Mouse (Mus musculus): Measurements from ENCODE around the gene Map1s. TPM values are rescaled to one million over a fixed set of nuclear protein-coding genes. Genes with fewer than 3 reads are reported as not detected.

Gene Map1s
- polyA plus RNA-seq, 1 experiment from 2014 or later: 39.5 TPM

GRCm38 (mm10) chr8:70868559-70869198, 37.1 kb upstream of the Map1s start:
- peaks cover 44% of the 10 kb centered on the region for H3K4me1 ChIP-seq
- peak overlapping the region; percentile 42 for H3K4me2 ChIP-seq
- H3K9ac ChIP-seq: no peak overlapping the region
- 0 out of 2 replicates have a peak overlapping the region, but pooled peaks have one; percentile 1 for H3K4me3 ChIP-seq (replicated peaks)
- H3K27ac ChIP-seq: peak overlapping the region; percentile 3; the same call in 1 of the 2 replicates
- no peak for ATAC-seq (ENCODE audit: insufficient read depth, low FRiP score, low read depth)
- H3K36me3 ChIP-seq: peaks cover 3% of the 10 kb centered on the region; the same call in 1 of the 2 replicates
- no peaks in the 10 kb centered on the region for H3K9me3 ChIP-seq
- H3K27me3 ChIP-seq (replicated peaks): peaks cover 9% of the 10 kb centered on the region; the same call in 1 of the 2 replicates
- WGBS: 20% methylated on average over 40 of the region's 40 CpGs

GRCm38 (mm10) chr8:70869199-70869571, 36.5 kb upstream of the Map1s start:
- Histone ChIP-seq H3K9ac (no peak overlapping the region), H3K36me3 (peaks cover 3% of the 10 kb centered on the region; the same call in 1 of the 2 replicates), H3K4me2 (peak overlapping the region; percentile 42; the same call in 1 of the 2 replicates), H3K4me1 (peaks cover 39% of the 10 kb centered on the region), H3K4me3 (replicated peaks) (no peak overlapping the region), H3K9me3 (no peaks in the 10 kb centered on the region), H3K27ac (peak overlapping the region; percentile 3; the same call in 1 of the 2 replicates), H3K27me3 (replicated peaks) (peaks cover 4% of the 10 kb centered on the region; the same call in 1 of the 2 replicates)
- ATAC-seq (ENCODE audit: insufficient read depth, low FRiP score, low read depth): no peak
- WGBS: 33% methylated on average over 5 of the region's 5 CpGs

GRCm38 (mm10) chr8:70869601-70870041, 36.1 kb upstream of the Map1s start:
- 45% methylated on average over 16 of the region's 16 CpGs for WGBS
- Histone ChIP-seq H3K27me3 (replicated peaks) (no peaks in the 10 kb centered on the region), H3K4me1 (peaks cover 34% of the 10 kb centered on the region), H3K36me3 (peaks cover 3% of the 10 kb centered on the region; the same call in 1 of the 2 replicates), H3K4me2 (no peak overlapping the region), H3K9me3 (no peaks in the 10 kb centered on the region), H3K9ac (no peak overlapping the region), H3K27ac (no peak overlapping the region), H3K4me3 (replicated peaks) (no peak overlapping the region)
- no peak for ATAC-seq (ENCODE audit: insufficient read depth, low FRiP score, low read depth)

GRCm38 (mm10) chr8:70871195-70871807, 34.4 kb upstream of the Map1s start:
- no peaks in the 10 kb centered on the region for H3K27me3 ChIP-seq (replicated peaks)
- H3K4me3 ChIP-seq (replicated peaks): no peak overlapping the region
- no peak for ATAC-seq (ENCODE audit: insufficient read depth, low FRiP score, low read depth)
- H3K4me2 ChIP-seq: no peak overlapping the region
- H3K4me1 ChIP-seq: peaks cover 26% of the 10 kb centered on the region
- no peak overlapping the region; the same call in 1 of the 2 replicates for H3K9ac ChIP-seq
- peaks cover 3% of the 10 kb centered on the region; the same call in 1 of the 2 replicates for H3K36me3 ChIP-seq
- no peaks in the 10 kb centered on the region for H3K9me3 ChIP-seq
- WGBS: 84% methylated on average over 5 of the region's 5 CpGs
- H3K27ac ChIP-seq: no peak overlapping the region

- Histone ChIP-seq H3K4me3 (replicated peaks) (peak overlapping the region; percentile 95), H3K27ac (peak overlapping the region; percentile 78), H3K4me1 (peaks cover 24% of the 10 kb centered on the region), H3K4me2 (peak overlapping the region; percentile 89), H3K9ac (peak overlapping the region; percentile 74), H3K9me3 (no peaks in the 10 kb centered on the region), H3K36me3 (peaks cover 3% of the 10 kb centered on the region; the same call in 1 of the 2 replicates), H3K27me3 (replicated peaks) (no peaks in the 10 kb centered on the region)
- WGBS: 4% methylated on average over 31 of the region's 31 CpGs
- no peak; the same call in 1 of the 2 replicates for ATAC-seq (ENCODE audit: insufficient read depth, low FRiP score, low read depth)
These were observed 32.9 kb upstream of the Map1s start for GRCm38 (mm10) chr8:70872643-70873363.

GRCm38 (mm10) chr8:70873364-70873985, 32.3 kb upstream of the Map1s start, which contains the start of gene Ccdc124:
Gene Ccdc124 (minus strand): TSS chr8:70873935.
- Histone ChIP-seq H3K9ac (peak within 1 kb of the TSS; percentile 74), H3K9me3 (no peaks in the 10 kb centered on the region), H3K4me2 (peak within 1 kb of the TSS; percentile 89), H3K4me3 (replicated peaks) (peak within 1 kb of the TSS; percentile 95), H3K4me1 (peaks cover 19% of the 10 kb centered on the region), H3K36me3 (no peaks in the 10 kb centered on the region), H3K27ac (peak within 1 kb of the TSS; percentile 78), H3K27me3 (replicated peaks) (no peaks in the 10 kb centered on the region)
- peak; percentile 86 for ATAC-seq (ENCODE audit: insufficient read depth, low FRiP score, low read depth)
- 1% methylated on average over 46 of the region's 46 CpGs for WGBS

GRCm38 (mm10) chr8:70874441-70874840, 31.3 kb upstream of the Map1s start:
- 89% methylated on average over 13 of the region's 13 CpGs for WGBS

GRCm38 (mm10) chr8:70876382-70876781, 29.4 kb upstream of the Map1s start:
- Histone ChIP-seq H3K9me3 (no peaks in the 10 kb centered on the region), H3K27me3 (replicated peaks) (no peaks in the 10 kb centered on the region), H3K36me3 (no peaks in the 10 kb centered on the region), H3K27ac (no peak overlapping the region), H3K4me3 (replicated peaks) (no peak overlapping the region), H3K4me1 (peaks cover 18% of the 10 kb centered on the region; the same call in 1 of the 2 replicates), H3K4me2 (no peak overlapping the region), H3K9ac (no peak overlapping the region)
- ATAC-seq (ENCODE audit: insufficient read depth, low FRiP score, low read depth): no peak
- 37% methylated on average over 4 of the region's 4 CpGs for WGBS

More at GRCm38 (mm10) chr8:70874441-70874840, 31.3 kb upstream of the Map1s start:
- ATAC-seq (ENCODE audit: insufficient read depth, low FRiP score, low read depth): no peak
- Histone ChIP-seq H3K36me3 (no peaks in the 10 kb centered on the region), H3K27me3 (replicated peaks) (no peaks in the 10 kb centered on the region), H3K4me1 (peaks cover 10% of the 10 kb centered on the region; the same call in 1 of the 2 replicates), H3K9me3 (no peaks in the 10 kb centered on the region), H3K9ac (no peak overlapping the region), H3K27ac (no peak overlapping the region), H3K4me3 (replicated peaks) (no peak overlapping the region), H3K4me2 (no peak overlapping the region)

GRCm38 (mm10) chr8:70878178-70878577, 27.6 kb upstream of the Map1s start:
- peaks cover 9% of the 10 kb centered on the region; the same call in 1 of the 2 replicates for H3K4me1 ChIP-seq
- no peaks in the 10 kb centered on the region for H3K36me3 ChIP-seq
- no peak overlapping the region for H3K4me3 ChIP-seq (replicated peaks)
- 47% methylated on average over 2 of the region's 2 CpGs for WGBS
- H3K9ac ChIP-seq: no peak overlapping the region
- H3K27me3 ChIP-seq (replicated peaks): no peaks in the 10 kb centered on the region
- no peak overlapping the region for H3K4me2 ChIP-seq
- no peaks in the 10 kb centered on the region for H3K9me3 ChIP-seq
- ATAC-seq (ENCODE audit: insufficient read depth, low FRiP score, low read depth): peak; percentile 21; the same call in 1 of the 2 replicates
- no peak overlapping the region for H3K27ac ChIP-seq

GRCm38 (mm10) chr8:70879500-70879899, 26.2 kb upstream of the Map1s start:
- no peaks in the 10 kb centered on the region for H3K36me3 ChIP-seq
- no peak for ATAC-seq (ENCODE audit: insufficient read depth, low FRiP score, low read depth)
- H3K27ac ChIP-seq: no peak overlapping the region
- 59% methylated on average over 4 of the region's 4 CpGs for WGBS
- no peak overlapping the region for H3K4me2 ChIP-seq
- H3K9ac ChIP-seq: no peak overlapping the region
- no peaks in the 10 kb centered on the region for H3K27me3 ChIP-seq (replicated peaks)
- no peak overlapping the region for H3K4me3 ChIP-seq (replicated peaks)
- H3K4me1 ChIP-seq: peaks cover 9% of the 10 kb centered on the region; the same call in 1 of the 2 replicates
- H3K9me3 ChIP-seq: no peaks in the 10 kb centered on the region

- ATAC-seq (ENCODE audit: insufficient read depth, low FRiP score, low read depth): no peak
- Histone ChIP-seq H3K27ac (no peak overlapping the region), H3K36me3 (no peaks in the 10 kb centered on the region), H3K4me2 (no peak overlapping the region), H3K27me3 (replicated peaks) (no peaks in the 10 kb centered on the region), H3K4me3 (replicated peaks) (no peak overlapping the region), H3K9me3 (no peaks in the 10 kb centered on the region), H3K4me1 (peaks cover 9% of the 10 kb centered on the region; the same call in 1 of the 2 replicates), H3K9ac (no peak overlapping the region)
- WGBS: 6% methylated on average over 4 of the region's 4 CpGs
These were observed 25.6 kb upstream of the Map1s start for GRCm38 (mm10) chr8:70880126-70880525.
